Mouse (Mus musculus) gastrocnemius, postnatal 25 days (tissue): ENCODE data around the gene Hoxa3. TPM values are rescaled to one million over a fixed set of nuclear protein-coding genes. Genes with fewer than 3 reads are reported as not detected.

Source experiments
- DNase-seq: peaks from one replicate; pipeline ENCODE4 v3.0.0; 2022
- total RNA-seq, 2 experiments: library from RNA; stranded (reverse); gene quantifications; 1 replicate in 1 of 2; 2 replicates in 1 of 2; pipeline ENCODE4 v1.2.3; 2021

Gene Hoxa3
- total RNA-seq, 2 experiments from 2014 or later: 2.4 to 3.3 TPM

DNA sequence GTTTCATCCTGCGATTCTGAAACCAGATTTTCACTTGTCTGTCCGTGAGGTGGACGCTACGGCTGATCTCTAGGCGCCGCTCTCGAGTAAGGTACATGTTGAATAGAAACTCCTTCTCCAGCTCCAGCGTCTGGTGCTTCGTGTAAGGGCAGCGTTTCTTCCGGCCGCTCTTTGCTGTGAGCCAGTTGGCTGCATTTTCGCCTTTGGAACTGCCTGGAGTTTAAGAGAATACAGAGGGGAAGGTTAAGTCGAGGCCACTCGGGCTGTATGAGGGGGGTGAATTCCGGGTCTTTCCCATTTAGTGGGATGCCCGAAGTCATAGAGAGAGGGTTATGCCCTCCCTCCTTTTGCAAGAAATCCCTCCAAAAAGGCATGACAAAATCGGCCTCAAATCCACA is 19.4 kb upstream of the Hoxa3 start:
- DNase-seq: peak; percentile 62

DNA sequence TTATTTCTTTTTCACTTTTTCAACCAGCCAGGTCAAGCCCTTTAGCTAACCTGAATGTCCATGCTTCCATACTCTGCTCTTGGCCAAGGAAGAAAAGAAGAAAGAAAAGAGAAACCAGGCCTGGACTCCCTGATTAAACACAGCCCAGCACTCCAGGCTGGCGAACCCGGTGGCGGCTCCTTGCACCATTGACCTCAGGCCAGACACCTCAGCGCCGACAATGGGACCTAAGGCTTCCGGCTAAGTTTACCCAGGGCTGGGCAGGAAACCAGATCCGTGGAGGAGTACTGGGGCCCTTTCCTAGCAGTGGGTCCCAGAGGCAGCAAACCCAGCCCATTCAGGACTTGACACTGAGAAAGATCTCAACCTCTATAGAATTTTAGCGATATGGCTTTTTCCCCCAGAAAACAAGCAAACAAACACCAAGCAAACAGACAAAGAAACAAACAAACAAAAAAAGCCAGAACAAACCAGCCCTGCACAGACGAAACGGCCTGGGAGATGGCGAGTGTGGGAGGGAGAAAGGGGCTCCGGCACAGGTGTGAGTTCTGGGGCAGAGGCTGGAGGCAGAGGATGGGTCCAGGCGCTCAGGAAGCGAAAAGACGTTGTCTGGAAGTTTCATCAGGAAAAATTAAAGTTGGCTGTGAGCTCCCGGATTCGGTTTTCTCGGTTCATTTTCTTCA is 18.9 kb upstream of the Hoxa3 start:
- peak; percentile 20 for DNase-seq

DNA sequence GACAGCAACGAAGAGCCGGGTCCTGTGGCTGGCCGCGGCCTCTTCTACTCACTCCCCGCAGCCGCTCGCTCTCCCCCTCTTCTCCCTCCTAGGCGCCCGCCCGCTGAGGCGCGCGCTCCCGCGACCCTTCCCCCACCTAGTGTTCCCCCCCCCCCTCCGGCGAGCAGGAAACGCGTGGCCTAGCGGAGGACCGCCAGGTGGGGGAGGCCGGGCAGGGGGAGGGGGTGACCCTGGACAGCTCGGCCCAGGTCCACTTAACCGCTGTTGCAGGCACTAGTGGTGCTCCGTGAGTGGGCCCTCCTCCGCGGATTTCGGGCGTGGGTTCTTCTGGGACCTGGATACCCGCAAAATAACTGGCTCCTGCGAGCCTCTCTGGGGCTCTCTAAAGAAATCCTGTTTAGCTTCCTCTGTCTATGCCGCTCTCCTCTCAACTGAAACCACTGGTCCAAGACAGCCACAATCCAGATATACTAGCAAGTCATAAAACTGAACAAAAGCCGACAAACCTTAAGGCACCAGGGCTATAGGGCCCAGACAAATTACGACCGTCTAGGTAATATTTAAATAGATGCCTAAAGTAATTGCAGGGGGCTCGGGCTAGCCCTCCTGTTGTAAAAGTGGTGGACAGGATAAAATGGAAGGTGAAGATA is 17.5 kb upstream of the Hoxa3 start, which contains the start of gene Hoxa9:
Gene Hoxa9 (minus strand): TSS at position 574 of the 650 bp plus-strand sequence.
- DNase-seq: peak; percentile 49

DNA sequence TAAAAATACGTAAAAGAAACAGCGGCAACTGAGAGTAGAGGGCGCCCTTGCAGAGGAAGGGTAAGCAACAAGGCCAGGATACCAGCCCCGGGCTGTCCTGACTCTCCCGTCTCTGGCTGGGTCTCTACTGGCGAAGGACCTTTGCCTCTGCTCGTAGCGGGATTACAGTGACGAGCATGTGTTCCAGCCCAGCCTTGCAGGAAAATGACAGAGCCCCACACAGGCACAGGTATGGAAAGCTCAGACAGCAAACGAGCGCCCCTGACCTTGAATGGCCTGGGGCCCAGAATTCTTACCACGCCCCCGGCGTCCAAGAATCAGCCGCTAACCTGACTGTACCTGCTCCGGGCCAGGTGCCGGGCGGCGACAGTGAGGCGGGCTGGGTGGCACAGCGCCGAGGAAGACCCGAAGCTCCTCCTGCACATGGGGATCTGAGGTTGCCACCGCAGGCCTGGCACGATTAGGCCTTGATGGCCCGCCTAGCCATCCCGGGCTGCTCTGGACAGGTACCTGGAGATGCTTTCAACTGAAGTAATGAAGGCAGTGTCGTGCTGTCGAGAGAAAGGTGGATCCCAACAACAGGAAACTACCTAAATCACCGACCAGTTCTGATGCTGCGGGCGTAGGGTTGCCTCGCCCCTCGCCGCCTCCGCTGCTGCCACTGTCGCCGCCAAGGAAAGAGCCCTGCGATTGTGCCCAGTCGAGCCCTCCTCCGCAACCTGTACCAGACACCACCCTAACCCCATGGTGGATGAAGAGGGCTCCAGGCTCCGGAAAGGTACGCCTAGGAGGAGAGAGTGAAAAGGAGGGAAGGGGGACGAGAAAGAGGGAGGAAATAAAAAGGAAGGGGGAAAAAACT is 16.7 kb upstream of the Hoxa3 start:
- peak; percentile 51 for DNase-seq

DNA sequence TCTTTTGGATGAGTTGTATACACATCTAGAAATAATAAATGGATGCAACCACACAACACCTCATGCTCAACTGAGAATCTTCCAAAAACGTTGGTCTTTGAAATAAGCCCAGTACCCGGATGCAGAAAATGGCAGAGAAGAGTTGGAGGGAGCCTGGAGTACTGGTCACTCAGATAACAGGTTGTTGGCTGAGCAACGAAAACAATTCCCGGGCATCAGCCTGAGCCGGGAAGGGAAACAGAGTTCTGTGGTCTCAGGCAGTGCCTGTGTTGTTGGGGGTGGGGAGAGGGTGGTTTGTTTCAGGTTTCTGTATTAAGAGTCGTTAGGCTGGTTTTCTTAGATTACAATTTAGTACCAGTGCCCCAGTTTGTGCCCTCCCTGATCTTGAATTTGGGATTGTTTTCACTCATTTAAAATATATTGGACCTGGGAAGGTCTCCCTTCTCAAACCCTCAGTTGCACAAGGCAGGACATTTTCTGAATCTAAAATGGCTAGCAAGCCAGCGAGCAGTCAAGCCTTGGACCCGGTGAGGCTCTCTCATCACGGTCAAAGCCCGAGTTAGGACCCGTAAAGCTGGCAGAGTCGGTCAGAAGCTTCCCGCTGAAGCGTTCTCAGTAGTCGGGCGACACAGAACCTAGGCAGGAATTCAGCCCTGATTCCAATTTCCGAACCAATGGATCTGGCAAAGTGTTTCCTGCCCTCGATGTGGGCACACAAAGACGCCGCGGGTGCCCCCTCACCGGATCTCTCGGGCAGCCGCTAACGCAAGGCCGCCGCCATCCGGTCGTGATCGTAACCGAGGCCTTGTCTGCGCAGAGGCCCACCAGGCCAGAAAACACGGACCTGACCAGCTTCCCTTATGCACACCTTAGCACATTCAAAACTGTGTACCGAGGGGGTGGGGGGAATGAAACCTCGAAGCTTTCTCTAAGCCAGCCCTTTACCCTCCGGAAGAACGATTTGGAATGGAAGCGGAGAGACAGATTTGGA is 15.6 kb upstream of the Hoxa3 start:
- no peak for DNase-seq

DNA sequence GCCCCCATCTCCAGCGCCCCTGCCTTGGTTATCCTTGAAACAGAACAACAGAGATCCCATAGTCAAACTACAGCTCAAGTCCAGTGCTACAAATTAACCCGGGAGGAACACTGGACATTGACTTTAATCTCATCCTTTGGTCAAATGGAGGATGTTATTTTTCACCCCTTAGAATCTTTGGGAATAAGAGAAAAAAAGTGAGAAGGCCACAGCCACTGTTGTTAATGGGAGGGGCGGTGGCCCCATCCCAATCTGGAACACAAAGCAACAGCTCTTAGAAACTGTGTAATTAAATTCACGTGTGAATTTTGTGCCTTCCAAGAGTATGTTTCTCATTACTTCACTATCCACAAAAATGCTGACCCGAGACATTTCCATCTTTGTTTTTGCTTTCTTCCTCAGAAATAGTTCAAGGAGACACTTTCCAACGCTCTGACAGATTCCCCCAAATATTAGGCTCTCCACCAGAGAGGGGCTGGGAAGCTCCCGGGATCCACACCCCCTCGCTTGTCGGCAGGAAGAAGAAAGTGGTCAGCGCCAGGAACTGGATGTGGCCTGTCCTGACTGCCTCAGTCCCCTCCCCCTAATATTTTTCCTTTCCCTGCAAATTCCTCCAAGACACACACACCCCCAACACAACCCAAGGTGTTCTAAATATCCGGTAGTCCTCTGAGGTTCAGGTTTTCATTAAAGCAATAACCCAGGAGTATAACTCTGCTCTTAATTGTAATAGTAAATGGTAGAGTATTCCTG is 14.5 kb upstream of the Hoxa3 start:
- no peak for DNase-seq

DNA sequence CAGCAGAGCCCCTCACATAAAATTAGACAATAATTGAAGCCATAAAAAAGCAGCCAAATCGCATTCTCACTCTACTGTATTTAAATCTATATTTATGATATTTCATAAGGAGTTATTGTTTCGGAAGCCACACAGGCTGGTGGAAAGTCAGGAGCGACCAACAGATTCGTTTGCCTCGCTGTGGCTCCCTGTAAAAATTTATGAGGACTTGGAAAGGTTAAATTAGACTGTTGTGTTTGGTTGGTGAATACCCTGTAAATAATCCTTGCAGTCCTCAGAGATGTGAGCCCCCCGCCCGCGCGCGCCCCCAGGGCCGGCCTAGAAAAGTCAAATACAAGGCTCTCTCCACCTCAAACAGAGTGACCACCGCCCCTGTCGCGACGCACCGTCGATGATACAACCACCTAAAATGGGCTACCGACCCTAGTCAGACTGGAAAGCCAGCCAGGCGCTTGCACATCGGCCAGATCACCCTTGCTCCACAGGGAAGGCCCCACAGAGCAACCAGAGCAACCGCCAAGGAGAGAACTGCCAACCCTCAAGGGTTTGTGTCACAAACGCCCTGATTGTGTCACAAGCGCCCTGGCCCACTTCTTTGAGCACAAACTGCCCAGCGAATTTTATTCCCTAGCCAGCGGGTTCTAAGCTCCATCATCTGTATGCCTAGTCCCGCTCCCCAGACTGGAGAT is 13.6 kb upstream of the Hoxa3 start:
- DNase-seq: no peak

DNA sequence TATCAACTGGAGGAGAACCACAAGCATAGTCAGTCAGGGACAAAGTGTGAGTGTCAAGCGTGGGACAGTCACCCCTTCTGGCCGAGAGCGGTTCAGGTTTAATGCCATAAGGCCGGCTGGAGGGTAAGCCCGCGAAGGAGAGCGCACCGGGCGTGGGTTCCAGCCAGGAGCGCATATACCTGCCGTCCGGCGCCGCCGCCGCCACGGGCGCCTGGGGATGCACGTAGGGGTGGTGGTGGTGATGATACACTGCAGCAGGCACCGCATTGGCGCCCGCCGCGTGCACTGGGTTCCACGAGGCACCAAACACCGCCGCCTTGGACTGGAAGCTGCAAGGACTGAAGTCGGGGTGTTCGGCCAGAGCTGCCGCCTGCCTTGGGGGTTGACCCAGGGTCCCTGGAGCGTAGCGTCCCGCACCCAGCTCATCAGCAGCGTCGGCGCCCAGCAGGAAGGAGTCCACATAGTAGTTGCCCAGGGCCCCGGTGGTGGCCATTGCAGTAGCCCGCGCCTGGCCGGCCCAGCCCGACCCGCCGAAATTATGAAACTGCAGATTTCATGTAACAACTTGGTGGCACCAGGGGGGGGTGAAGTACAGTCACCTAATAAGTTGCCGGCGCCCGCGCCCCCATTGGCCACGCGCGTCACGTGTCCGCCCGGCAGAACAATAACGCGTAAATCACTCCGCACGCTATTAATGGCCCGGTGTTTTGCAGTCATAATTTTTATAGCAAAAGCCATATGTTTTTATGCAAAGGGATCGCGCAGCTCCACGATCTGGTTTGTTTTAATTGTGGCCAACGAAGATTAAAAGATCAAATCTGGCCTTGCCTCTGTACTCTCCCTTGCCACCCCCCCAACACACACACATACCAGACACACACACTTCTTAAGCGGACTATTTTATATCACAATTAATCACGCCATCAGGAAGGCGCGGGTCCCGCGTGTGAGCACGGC is 12.8 kb upstream of the Hoxa3 start:
- peak; percentile 85 for DNase-seq

DNA sequence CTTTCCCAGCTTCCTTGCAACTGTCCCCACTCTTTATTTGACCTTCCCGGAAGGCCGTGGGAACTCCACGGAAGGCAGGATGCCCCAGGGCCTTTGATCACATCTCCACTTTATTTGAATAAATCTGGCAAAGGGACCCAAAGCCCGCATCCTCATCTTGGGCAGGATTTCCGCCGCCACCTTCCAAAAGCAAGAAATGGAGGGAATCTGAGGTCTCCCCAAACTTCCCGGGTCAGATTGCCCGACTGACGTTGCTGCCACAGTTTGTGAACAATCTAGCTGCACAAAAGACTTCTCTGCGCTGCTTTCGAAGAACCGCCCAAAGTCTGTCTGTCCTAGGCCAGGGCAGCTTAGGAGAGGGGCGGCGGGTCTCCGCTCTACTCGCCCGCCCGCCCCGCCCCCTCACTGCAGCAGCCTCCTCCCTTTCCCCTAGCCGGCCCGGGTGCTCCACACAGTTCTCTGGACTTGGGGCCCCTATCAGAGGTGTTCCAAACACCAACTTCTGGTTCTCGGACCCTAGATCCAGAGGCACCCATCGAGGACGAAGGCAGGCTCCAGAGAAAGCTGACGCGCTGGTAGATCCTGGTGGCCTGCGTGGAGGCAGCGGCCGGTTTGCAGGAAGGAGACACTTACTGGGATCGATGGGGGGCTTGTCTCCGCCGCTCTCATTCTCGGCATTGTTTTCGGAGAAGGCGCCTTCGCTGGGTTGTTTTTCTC is 11.9 kb upstream of the Hoxa3 start:
- DNase-seq: peak; percentile 6

DNA sequence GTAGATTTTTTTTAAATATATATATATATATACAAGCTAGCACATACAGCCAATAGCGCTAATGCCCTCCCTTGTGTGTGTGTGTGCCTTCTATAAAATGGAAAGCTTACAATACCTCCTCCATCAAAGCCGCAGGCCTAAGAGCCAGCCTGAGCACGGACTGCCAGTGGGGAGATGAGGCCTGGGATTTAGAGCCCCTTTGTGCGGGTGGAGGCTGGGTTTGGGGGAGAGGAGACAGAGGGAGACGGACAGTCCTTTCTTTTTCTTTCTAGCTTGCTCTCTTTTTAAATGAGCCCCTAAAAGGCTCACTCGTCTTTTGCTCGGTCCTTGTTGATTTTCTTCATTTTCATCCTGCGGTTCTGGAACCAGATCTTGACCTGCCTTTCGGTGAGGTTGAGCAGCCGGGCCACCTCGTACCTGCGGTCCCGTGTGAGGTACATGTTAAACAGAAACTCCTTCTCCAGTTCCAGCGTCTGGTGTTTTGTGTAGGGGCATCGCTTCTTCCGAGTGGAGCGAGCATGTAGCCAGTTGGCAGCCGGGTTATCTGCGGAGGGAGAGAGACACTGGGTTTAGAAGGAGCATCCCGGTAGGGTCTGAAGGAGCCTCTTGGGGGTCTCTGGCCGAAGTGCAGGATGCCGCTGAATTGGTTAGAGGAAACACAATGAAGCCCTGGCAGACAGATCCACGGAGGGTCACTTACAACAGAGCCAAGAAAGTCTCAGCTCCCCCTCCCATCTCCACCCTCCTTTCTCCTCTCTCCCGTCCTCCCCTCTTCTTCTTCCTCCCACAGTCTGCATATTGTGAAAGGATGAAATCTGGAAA is 11.0 kb upstream of the Hoxa3 start:
- peak; percentile 8 for DNase-seq

DNA sequence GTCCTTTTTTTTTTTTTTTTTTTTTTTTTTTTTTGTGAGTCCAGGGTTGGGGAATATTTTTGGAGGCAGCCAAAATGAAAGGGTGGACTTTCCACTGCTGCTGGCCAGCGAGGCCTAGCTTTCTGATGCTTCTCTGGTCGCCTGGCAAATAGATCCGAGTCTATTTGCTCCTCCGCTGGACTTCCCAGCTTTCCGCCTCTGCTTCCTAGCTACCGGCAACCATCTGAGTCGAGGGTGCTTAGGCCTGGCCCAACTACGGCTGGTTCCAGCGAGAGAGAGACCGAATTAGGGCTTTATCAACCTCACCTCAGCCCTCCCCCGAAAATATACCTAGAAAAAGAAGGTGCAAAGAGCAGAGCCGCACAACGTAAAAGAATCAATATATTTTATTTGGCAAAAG is 9.6 kb upstream of the Hoxa3 start:
- DNase-seq: peak; percentile 11

DNA sequence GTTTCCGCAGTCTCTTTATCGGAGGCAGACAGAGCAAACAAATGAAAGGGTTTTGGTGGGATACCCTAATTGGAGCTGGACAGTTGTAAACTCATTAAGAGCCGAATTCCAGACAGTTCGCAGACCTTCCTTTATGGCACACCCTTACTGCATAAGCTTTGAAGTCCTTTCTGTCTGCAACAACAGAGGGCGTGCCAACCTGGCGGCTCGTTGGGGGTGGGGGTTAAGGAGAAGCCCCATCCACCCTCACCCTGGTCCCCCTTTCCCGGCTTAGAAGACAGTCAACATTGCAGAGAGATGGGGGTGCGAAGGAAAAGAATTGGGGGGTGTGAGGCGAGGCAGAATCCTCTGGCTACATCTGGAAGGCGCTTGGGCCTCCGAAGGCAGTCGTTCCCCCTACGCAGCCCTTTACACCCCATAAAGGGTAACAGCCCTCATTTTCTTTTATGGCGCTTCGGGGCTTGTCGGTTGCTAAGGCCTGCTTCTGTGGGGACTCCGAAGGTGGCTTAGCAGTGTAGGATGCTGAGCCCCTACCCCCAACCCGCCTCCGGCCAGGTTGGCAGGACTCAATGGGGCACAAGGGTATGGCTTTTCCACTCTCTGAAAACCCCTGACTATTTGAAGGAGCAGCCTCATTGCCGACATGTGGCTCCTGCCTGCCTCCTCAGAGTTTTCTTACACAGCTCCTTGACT is 9.0 kb upstream of the Hoxa3 start:
- DNase-seq: no peak

DNA sequence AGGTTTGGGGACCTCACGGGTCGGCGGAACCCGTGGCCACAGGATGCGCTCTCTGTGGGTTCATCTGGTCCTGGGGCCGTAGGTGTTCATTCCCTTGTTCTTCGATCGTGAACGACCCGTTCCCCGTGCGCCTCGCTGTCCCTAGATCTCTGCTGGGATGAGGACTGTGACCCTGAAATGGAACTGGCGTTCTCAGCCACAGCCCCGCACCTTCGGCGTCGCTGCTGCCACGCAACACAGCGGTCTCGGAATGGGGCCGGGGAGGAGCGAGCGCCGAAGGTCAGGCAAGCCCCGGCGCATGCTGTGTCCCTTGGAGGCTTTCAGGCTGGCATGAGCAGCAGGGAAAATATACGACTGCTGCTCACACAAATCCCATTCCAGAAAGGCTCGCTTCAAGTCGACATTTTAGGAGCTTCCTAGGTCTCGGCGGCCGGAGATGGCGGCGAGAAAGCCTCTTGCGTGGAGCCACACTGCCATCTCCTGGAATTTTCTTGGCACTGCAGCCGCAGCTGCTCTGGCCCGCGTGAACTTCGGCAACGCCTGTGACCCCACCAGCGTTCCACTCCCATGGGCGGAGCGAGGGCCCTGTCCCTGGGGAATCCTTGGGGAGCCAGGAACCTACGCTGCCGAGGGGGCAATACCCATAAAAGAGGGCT is 8.3 kb upstream of the Hoxa3 start, which contains the start of gene Hoxa7:
Gene Hoxa7 (minus strand): TSS at position 518 of the 656 bp plus-strand sequence.
- peak; percentile 88 for DNase-seq

DNA sequence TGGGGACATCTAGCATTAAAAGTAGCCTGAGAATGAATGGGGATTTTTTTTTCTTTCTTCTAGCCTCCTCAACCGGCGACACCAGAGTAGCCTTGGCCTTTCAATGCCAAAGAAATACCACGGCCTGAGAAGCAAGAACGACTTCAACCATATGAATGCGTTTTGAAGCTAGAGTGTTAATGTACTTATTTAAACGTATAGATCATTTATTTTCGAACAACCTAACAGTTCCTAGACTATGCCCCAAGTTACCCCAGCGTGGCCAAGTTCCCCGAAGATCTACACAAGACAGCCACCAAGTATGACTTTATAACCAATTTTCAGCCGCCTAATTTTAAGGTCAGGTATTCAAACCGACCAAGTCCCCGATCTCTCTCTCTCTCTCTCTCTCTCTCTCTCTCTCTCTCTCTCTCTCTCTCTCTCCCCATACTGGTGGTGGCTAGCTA is 7.8 kb upstream of the Hoxa3 start:
- DNase-seq: no peak

DNA sequence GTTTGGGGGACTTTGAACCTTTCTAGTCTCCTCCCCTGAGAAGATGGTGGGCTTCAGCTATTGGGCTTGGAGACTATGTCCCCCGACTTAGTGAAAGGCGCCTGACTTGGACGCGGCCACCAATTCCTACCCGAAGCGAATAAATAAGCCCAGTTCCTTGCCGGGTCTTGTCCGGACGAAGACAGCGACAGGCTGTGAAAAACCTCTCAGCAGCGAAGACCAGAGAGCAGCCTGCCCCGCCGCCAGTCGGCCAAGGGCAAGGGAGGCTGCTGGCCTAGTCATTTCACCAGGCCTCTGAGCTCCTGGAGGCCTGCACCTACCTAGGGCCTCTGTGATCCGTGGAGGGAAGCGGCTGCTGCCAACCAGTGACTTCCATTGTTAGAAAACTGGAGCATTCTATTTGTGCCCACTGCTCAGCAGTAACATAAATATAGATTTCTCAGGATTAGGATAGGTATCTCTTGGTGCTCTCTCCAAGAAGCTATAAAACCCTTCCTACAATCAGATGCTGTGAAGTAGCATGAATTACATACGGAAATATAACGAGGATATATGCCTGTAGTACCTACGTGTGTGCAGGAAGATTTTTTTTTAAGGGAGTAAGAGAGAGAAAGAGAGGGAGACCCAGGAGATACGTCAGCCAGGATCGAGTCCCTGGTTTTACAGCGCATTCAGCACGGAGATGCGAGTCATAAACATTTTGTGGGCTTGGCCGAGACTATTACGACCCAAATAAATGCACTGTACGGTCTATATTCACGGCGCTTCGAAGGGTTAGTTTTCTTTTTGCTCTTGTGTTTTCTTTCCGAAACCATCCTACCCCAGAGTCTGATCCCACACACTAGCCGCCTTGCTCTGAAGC is 7.1 kb upstream of the Hoxa3 start:
- DNase-seq: no peak
